Mouse (Mus musculus): ENCODE results near the gene Vmn1r19. TPM values are rescaled to one million over a fixed set of nuclear protein-coding genes. Genes with fewer than 3 reads are reported as not detected.
"Not testable (repeated sequence)": the region's sequence is repeated elsewhere in the genome, so short reads cannot be mapped to it uniquely, and the experiment has no call there.

Gene Vmn1r19
- not detected in 2 replicates for polyA plus RNA-seq (2014; fragmentation: Nextera tagmentation; extraction: Ambion mirVana)

- not testable (repeated sequence) for H3K27me3 ChIP-seq (ENCODE audit: control insufficient read depth, insufficient read depth, low read length); H3K36me3 ChIP-seq (ENCODE audit: control insufficient read depth, insufficient read depth, low read length); DNase-seq; H3K27ac ChIP-seq (replicated peaks; ENCODE audit: low read depth, low read length); H3K4me3 ChIP-seq (replicated peaks; ENCODE audit: low read depth, low read length); ATAC-seq (ENCODE audit: low FRiP score, low TSS enrichment); H3K4me2 ChIP-seq (ENCODE audit: low read length); H3K9ac ChIP-seq (replicated peaks; ENCODE audit: low read length); H3K4me1 ChIP-seq (ENCODE audit: control insufficient read depth, insufficient read depth, low read length); H3K9me3 ChIP-seq (ENCODE audit: control insufficient read depth, low read length)
- WGBS = 72% methylated on average over 3 of the region's 3 CpGs
These were observed at the start of gene Vmn1r19 for GRCm38 (mm10) chr6:57403480-57403879. TSS of gene Vmn1r19 (plus strand) at chr6:57403780.

GRCm38 (mm10) chr6:57356864-57357263 is 46.7 kb upstream of the Vmn1r19 start:
- WGBS = 80% methylated on average over 2 of the region's 2 CpGs
- Histone ChIP-seq H3K36me3 (ENCODE audit: control insufficient read depth, insufficient read depth, low read length) (no peaks in the 10 kb centered on the region), H3K4me3 (replicated peaks; ENCODE audit: low read depth, low read length) (no peak overlapping the region), H3K4me1 (ENCODE audit: control insufficient read depth, insufficient read depth, low read length) (no peaks in the 10 kb centered on the region), H3K9ac (replicated peaks; ENCODE audit: low read length) (no peak overlapping the region), H3K27ac (replicated peaks; ENCODE audit: low read depth, low read length) (no peak overlapping the region), H3K9me3 (ENCODE audit: control insufficient read depth, low read length) (no peaks in the 10 kb centered on the region), H3K27me3 (ENCODE audit: control insufficient read depth, insufficient read depth, low read length) (no peaks in the 10 kb centered on the region), H3K4me2 (ENCODE audit: low read length) (no peak overlapping the region)
- ATAC-seq (ENCODE audit: low FRiP score, low TSS enrichment) (no peak), DNase-seq (no peak)

GRCm38 (mm10) chr6:57363627-57364026 is 40.0 kb upstream of the Vmn1r19 start, which contains the start of gene Vmn1r17:
TSS of gene Vmn1r17 (minus strand) at chr6:57363727.
- H3K9me3 ChIP-seq (ENCODE audit: control insufficient read depth, low read length) = no peaks in the 10 kb centered on the region
- H3K4me1 ChIP-seq (ENCODE audit: control insufficient read depth, insufficient read depth, low read length) = no peaks in the 10 kb centered on the region
- no peaks in the 10 kb centered on the region for H3K27me3 ChIP-seq (ENCODE audit: control insufficient read depth, insufficient read depth, low read length)
- 92% methylated on average over 1 of the region's 1 CpGs for WGBS
- H3K4me3 ChIP-seq (replicated peaks; ENCODE audit: low read depth, low read length) = no peak within 1 kb of the TSS
- no peak within 1 kb of the TSS for H3K27ac ChIP-seq (replicated peaks; ENCODE audit: low read depth, low read length)
- DNase-seq (no peak), ATAC-seq (ENCODE audit: low FRiP score, low TSS enrichment) (no peak)
- no peaks in the 10 kb centered on the region for H3K36me3 ChIP-seq (ENCODE audit: control insufficient read depth, insufficient read depth, low read length)
- no peak within 1 kb of the TSS for H3K9ac ChIP-seq (replicated peaks; ENCODE audit: low read length)
- H3K4me2 ChIP-seq (ENCODE audit: low read length) = no peak within 1 kb of the TSS

GRCm38 (mm10) chr6:57365866-57366265 is 37.7 kb upstream of the Vmn1r19 start:
- not testable (repeated sequence) for H3K27me3 ChIP-seq (ENCODE audit: control insufficient read depth, insufficient read depth, low read length); H3K36me3 ChIP-seq (ENCODE audit: control insufficient read depth, insufficient read depth, low read length); H3K4me2 ChIP-seq (ENCODE audit: low read length); ATAC-seq (ENCODE audit: low FRiP score, low TSS enrichment); H3K9ac ChIP-seq (replicated peaks; ENCODE audit: low read length); H3K9me3 ChIP-seq (ENCODE audit: control insufficient read depth, low read length); H3K4me1 ChIP-seq (ENCODE audit: control insufficient read depth, insufficient read depth, low read length); DNase-seq; H3K27ac ChIP-seq (replicated peaks; ENCODE audit: low read depth, low read length); H3K4me3 ChIP-seq (replicated peaks; ENCODE audit: low read depth, low read length)
- WGBS = 92% methylated on average over 1 of the region's 1 CpGs

- ATAC-seq (ENCODE audit: low FRiP score, low TSS enrichment) (no peak), DNase-seq (no peak)
- 87% methylated on average over 1 of the region's 1 CpGs for WGBS
- Histone ChIP-seq H3K4me3 (replicated peaks; ENCODE audit: low read depth, low read length) (no peak overlapping the region), H3K27me3 (ENCODE audit: control insufficient read depth, insufficient read depth, low read length) (no peaks in the 10 kb centered on the region), H3K9ac (replicated peaks; ENCODE audit: low read length) (no peak overlapping the region), H3K9me3 (ENCODE audit: control insufficient read depth, low read length) (no peaks in the 10 kb centered on the region), H3K4me1 (ENCODE audit: control insufficient read depth, insufficient read depth, low read length) (no peaks in the 10 kb centered on the region), H3K27ac (replicated peaks; ENCODE audit: low read depth, low read length) (no peak overlapping the region), H3K36me3 (ENCODE audit: control insufficient read depth, insufficient read depth, low read length) (no peaks in the 10 kb centered on the region), H3K4me2 (ENCODE audit: low read length) (no peak overlapping the region)
These were observed 36.1 kb upstream of the Vmn1r19 start for GRCm38 (mm10) chr6:57367496-57367895.

GRCm38 (mm10) chr6:57395683-57396082 is 7.9 kb upstream of the Vmn1r19 start, which contains the start of gene Vmn1r18:
TSS of gene Vmn1r18 (minus strand) at chr6:57395783.
- DNase-seq (no peak), ATAC-seq (ENCODE audit: low FRiP score, low TSS enrichment) (no peak)
- H3K4me2 ChIP-seq (ENCODE audit: low read length) = no peak within 1 kb of the TSS

GRCm38 (mm10) chr6:57428630-57429029 is 25.1 kb downstream of the Vmn1r19 start, which contains the start of gene Vmn1r20:
TSS of gene Vmn1r20 (plus strand) at chr6:57428930.
- Histone ChIP-seq H3K27me3 (ENCODE audit: control insufficient read depth, insufficient read depth, low read length) (no peaks in the 10 kb centered on the region), H3K4me3 (replicated peaks; ENCODE audit: low read depth, low read length) (no peak within 1 kb of the TSS), H3K27ac (replicated peaks; ENCODE audit: low read depth, low read length) (no peak within 1 kb of the TSS), H3K4me1 (ENCODE audit: control insufficient read depth, insufficient read depth, low read length) (no peaks in the 10 kb centered on the region), H3K36me3 (ENCODE audit: control insufficient read depth, insufficient read depth, low read length) (no peaks in the 10 kb centered on the region), H3K9me3 (ENCODE audit: control insufficient read depth, low read length) (no peaks in the 10 kb centered on the region), H3K9ac (replicated peaks; ENCODE audit: low read length) (no peak within 1 kb of the TSS), H3K4me2 (ENCODE audit: low read length) (no peak within 1 kb of the TSS)
- ATAC-seq (ENCODE audit: low FRiP score, low TSS enrichment) = no peak
- 77% methylated on average over 1 of the region's 1 CpGs for WGBS
- no peak for DNase-seq

More at GRCm38 (mm10) chr6:57395683-57396082, 7.9 kb upstream of the Vmn1r19 start, which contains the start of gene Vmn1r18:
- H3K4me1 ChIP-seq (ENCODE audit: control insufficient read depth, insufficient read depth, low read length) = no peaks in the 10 kb centered on the region
- H3K27ac ChIP-seq (replicated peaks; ENCODE audit: low read depth, low read length) = no peak within 1 kb of the TSS
- H3K9me3 ChIP-seq (ENCODE audit: control insufficient read depth, low read length) = no peaks in the 10 kb centered on the region
- no peaks in the 10 kb centered on the region for H3K36me3 ChIP-seq (ENCODE audit: control insufficient read depth, insufficient read depth, low read length)
- H3K27me3 ChIP-seq (ENCODE audit: control insufficient read depth, insufficient read depth, low read length) = no peaks in the 10 kb centered on the region
- H3K4me3 ChIP-seq (replicated peaks; ENCODE audit: low read depth, low read length) = no peak within 1 kb of the TSS
- no peak within 1 kb of the TSS for H3K9ac ChIP-seq (replicated peaks; ENCODE audit: low read length)

- H3K4me2 ChIP-seq (ENCODE audit: low read length) = no peak overlapping the region
- no peaks in the 10 kb centered on the region for H3K36me3 ChIP-seq (ENCODE audit: control insufficient read depth, insufficient read depth, low read length)
- H3K9ac ChIP-seq (replicated peaks; ENCODE audit: low read length) = no peak overlapping the region
- no peak overlapping the region for H3K4me3 ChIP-seq (replicated peaks; ENCODE audit: low read depth, low read length)
- no peaks in the 10 kb centered on the region for H3K4me1 ChIP-seq (ENCODE audit: control insufficient read depth, insufficient read depth, low read length)
- DNase-seq (peak; percentile 40), ATAC-seq (ENCODE audit: low FRiP score, low TSS enrichment) (no peak)
- WGBS = 83% methylated on average over 1 of the region's 1 CpGs
- no peaks in the 10 kb centered on the region for H3K27me3 ChIP-seq (ENCODE audit: control insufficient read depth, insufficient read depth, low read length)
- H3K27ac ChIP-seq (replicated peaks; ENCODE audit: low read depth, low read length) = no peak overlapping the region
- H3K9me3 ChIP-seq (ENCODE audit: control insufficient read depth, low read length) = no peaks in the 10 kb centered on the region
These were observed 27.6 kb downstream of the Vmn1r19 start for GRCm38 (mm10) chr6:57431196-57431595.

Data from midbrain, embryonic 14.5 days (tissue).